Mouse (Mus musculus) embryo, embryonic 11 days (tissue): ENCODE results near the gene Lrba.

Source experiments
- DNase-seq: peaks from one replicate; pipeline ENCODE4 v3.0.0-alpha.2; 2015

Lrba gene

GRCm38 (mm10) chr3:86224564-86225421 is at the start of gene Lrba:
Gene Lrba, plus strand, starts transcription at chr3:86224680.
- peak; percentile 80 for DNase-seq

- DNase-seq = no peak
Observed at GRCm38 (mm10) chr3:86179714-86180113, 44.8 kb upstream of the Lrba start.

GRCm38 (mm10) chr3:86181107-86181506 is 43.4 kb upstream of the Lrba start:
- DNase-seq = no peak

GRCm38 (mm10) chr3:86184546-86184945 is 39.9 kb upstream of the Lrba start:
- no peak for DNase-seq

GRCm38 (mm10) chr3:86187736-86188389 is 36.6 kb upstream of the Lrba start:
- no peak for DNase-seq

GRCm38 (mm10) chr3:86195981-86196380 is 28.5 kb upstream of the Lrba start:
- DNase-seq = no peak

GRCm38 (mm10) chr3:86196471-86196870 is 28.0 kb upstream of the Lrba start:
- DNase-seq = no peak

GRCm38 (mm10) chr3:86201645-86202175 is 22.8 kb upstream of the Lrba start:
- no peak for DNase-seq

- DNase-seq = no peak
Observed at GRCm38 (mm10) chr3:86202449-86202848, 22.0 kb upstream of the Lrba start.

GRCm38 (mm10) chr3:86204608-86205358 is 19.7 kb upstream of the Lrba start:
- DNase-seq = no peak

- no peak for DNase-seq
Observed at GRCm38 (mm10) chr3:86206556-86206955, 17.9 kb upstream of the Lrba start.

- no peak for DNase-seq
Observed at GRCm38 (mm10) chr3:86210267-86210939, 14.1 kb upstream of the Lrba start.

GRCm38 (mm10) chr3:86210959-86211358 is 13.5 kb upstream of the Lrba start:
- no peak for DNase-seq

GRCm38 (mm10) chr3:86214248-86214647 is 10.2 kb upstream of the Lrba start:
- DNase-seq = no peak

GRCm38 (mm10) chr3:86223634-86224313 is 706 bp upstream of the Lrba start:
- DNase-seq = peak; percentile 94

GRCm38 (mm10) chr3:86224314-86224563 is 241 bp upstream of the Lrba start:
- DNase-seq = no peak

- DNase-seq = no peak
Observed at GRCm38 (mm10) chr3:86231532-86232086, 7.1 kb downstream of the Lrba start.

- no peak for DNase-seq
Observed at GRCm38 (mm10) chr3:86247193-86247592, 22.7 kb downstream of the Lrba start.

GRCm38 (mm10) chr3:86251212-86251611 is 26.7 kb downstream of the Lrba start:
- DNase-seq = no peak

GRCm38 (mm10) chr3:86252588-86252987 is 28.1 kb downstream of the Lrba start:
- DNase-seq = no peak

- DNase-seq = no peak
Observed at GRCm38 (mm10) chr3:86253071-86253470, 28.6 kb downstream of the Lrba start.

GRCm38 (mm10) chr3:86253791-86254190 is 29.3 kb downstream of the Lrba start:
- DNase-seq = no peak
